Mouse (Mus musculus) urinary bladder, postnatal 10 days (tissue): ENCODE data around the gene Tfe3.
"Not testable (repeated sequence)": the region's sequence is repeated elsewhere in the genome, so short reads cannot be mapped to it uniquely, and the experiment has no call there.

Experiments
- DNase-seq: peaks from one replicate; pipeline ENCODE4 v3.0.0; 2022; ENCODE audit warnings: low spot score

Gene Tfe3

GRCm38 (mm10) chrX:7753627-7754026, 8.7 kb upstream of the Tfe3 start:
- not testable (repeated sequence) for DNase-seq

DNA sequence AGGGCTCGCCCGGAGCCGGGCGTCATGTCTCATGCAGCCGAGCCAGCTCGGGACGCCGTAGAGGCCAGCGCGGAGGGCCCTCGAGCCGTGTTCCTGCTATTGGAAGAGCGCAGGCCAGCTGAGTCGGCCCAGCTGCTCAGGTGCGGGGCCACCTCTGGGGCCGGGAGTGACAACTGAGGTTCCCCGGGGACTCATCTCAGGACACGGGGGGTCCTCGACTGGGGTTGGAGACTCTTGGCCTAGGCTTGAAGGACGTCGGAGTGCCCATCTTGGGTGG, 499 bp downstream of the Tfe3 start:
- no peak for DNase-seq

DNA sequence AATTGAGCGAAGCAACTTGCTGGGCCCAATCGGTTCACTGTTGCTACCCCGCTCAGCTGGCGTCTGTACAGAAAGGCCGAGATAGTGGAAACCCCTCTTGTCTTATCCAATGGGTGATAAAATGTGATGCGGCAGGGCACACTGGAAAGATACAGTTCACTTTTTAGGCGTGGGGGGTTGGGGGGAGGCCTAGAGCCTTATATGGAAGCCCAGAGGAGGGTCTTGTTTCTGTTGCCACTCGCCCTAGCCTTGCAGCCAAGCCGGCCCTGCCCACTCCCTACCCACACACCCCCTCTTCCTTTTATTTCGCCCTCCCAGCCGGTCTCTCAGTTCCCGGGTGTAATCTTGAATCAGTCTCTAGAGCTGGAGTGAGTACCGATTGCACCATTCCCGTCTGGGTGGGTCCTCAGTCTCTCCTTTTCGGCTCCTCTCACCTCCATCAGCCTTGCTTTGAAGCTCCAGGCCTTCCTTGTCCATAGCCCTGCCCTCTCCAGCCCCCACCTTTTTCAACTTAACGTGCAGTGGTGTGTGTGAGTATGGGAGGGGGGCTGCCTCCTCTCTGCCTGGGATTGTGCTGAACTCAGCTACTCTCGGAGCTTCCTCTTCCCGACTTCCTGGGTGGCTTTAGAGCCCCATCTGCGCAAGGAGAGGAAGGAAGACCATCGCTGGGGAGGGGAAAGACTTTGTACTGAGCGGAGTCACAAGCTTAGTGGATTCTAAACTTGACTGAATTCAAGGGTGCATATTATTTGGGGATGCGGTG, 1.5 kb downstream of the Tfe3 start:
- no peak for DNase-seq

DNA sequence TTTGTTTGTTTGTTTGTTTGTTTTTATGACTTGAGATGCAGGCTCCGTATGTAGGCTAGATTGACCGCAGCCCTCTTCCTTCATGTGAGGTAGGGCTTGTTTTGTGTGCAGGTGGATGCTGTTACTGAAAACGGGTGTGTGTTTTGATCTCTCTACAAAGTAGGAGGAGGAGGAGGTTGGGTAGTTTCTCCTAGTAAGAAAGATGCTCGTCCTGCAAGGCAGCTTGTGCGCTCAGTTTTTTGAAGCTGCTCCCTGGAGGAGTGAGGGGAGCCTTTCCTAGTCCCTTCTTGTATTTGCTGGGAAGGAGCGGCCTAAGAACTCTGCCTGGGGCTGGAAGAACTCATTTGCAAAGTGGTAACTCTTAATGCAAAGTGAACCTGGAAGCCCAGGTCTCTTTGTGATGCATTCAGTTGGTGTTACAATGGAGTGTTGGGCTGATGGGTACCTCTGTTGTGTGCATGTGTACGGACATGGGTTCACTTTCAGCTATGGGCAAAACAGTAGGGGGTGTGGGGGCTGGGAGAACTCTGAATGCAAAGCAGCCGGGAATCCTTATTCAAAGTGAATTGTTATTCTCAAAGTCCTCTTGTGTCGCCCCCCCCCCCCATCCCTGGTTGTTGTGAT, 2.4 kb downstream of the Tfe3 start:
- no peak for DNase-seq

DNA sequence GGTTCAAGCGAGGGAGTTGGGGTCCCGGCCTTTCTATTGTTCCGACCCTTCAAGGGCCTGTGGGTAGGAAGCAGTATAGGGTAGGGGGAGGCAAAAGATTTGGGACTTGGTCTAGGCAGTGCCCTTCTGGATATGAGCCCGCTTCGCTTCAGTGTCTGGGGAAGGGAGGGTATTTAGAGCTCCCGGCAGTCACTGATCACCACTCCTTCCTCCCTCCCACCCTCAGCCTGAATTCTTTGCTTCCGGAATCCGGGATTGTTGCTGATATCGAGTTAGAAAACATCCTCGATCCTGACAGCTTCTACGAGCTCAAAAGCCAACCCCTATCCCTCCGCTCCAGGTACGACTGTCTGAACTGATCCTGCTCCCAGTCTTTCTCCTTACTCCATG, 2.9 kb downstream of the Tfe3 start:
- DNase-seq, result no peak

DNA sequence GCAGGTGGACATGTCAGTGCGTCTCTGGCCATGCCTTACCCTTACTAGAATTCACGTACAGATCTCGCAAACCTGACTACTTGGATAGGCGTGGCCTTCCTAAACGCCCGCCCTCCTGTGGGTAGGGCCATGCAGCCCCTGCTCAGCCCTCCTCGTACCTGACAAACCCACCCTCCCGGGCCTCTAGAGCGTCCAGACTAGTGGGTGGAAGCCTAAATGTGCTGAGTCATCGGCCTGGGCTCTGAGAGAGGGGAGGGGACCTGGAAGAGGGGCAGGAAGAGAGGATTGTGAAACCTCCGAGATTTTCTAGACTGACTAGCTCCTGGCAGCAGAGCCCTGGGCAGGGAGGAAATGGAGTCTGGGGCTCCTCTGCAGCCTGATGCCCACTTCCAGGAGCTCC, 3.4 kb downstream of the Tfe3 start:
- DNase-seq, result no peak

GRCm38 (mm10) chrX:7769302-7770017, 7.1 kb downstream of the Tfe3 start:
- no peak for DNase-seq

DNA sequence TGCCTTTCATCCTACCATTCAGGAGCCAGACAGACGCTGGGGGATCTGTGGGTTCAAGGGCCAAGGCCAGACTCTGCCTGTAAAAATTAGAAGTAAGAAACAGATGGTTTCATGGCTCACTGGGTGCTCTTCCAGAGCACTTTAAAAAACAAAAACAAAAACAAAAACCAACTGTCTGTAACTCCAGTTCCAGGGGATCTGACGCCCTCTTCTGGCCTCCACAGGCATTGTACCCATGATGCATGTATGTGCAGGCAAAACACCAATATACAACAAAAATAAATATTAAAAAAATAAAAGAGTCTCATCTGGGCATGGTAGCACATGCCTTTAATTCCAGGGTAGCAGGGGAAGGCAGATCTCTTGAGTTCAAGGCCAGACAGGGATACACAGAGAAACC, 10.4 kb downstream of the Tfe3 start:
- DNase-seq, result no peak

GRCm38 (mm10) chrX:7775501-7776205, 13.3 kb downstream of the Tfe3 start:
- DNase-seq, result no peak

DNA sequence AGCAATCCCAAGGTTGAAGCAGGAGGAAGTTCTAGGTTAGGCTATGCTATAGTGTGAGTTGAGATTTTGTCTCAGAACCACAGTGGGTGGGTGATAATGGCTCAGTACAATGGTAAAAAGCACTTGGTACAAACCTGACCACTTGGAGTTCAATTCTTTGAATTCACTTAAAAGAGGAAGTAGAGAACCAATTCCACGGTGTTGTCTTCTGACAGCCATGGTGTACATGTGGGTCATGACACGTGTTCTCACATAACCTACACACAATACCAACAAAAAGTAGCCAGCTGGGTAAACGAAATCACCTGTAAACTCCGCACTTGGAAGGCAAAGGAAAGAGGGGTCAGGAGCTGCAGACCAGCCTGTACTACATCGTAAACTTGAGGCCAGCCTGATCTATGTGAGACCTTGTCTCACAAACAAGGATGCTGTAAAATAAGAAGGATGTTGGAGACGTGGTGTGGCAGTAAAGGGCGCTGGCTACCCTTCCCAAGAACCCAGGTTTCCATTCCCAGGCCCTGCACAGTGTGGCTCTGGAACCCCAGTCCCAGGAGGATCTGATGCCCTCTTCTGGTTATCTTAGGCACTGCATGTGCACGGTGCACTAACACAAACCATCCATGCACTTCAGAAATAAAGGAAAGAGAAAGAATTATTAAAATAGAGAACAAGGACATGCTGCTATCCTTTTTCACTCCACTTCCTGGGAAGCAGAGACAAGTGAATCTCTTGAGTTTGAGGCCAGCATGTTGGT, 14.1 kb downstream of the Tfe3 start:
- no peak for DNase-seq

GRCm38 (mm10) chrX:7778450-7779244, 16.3 kb downstream of the Tfe3 start:
- no peak for DNase-seq

DNA sequence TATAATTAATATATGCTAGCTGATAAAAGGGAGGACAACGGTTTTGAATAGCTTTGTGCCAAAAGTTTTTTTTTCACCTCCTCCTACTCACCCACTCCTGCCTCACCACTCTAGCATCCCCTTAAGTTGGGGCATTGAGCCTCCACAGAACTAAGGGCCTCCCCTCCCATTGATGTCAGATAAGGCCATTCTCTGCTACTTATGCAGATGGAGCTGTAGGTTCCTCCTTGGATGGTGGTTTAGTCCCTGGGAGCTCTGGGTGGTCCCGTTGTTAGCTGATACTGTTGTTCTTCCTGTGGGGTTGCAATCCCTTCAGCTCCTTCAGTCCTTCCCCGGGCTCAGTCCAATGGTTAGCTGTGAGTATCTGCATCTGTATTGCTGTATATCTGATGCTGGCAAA, 16.9 kb downstream of the Tfe3 start:
- no peak for DNase-seq

DNA sequence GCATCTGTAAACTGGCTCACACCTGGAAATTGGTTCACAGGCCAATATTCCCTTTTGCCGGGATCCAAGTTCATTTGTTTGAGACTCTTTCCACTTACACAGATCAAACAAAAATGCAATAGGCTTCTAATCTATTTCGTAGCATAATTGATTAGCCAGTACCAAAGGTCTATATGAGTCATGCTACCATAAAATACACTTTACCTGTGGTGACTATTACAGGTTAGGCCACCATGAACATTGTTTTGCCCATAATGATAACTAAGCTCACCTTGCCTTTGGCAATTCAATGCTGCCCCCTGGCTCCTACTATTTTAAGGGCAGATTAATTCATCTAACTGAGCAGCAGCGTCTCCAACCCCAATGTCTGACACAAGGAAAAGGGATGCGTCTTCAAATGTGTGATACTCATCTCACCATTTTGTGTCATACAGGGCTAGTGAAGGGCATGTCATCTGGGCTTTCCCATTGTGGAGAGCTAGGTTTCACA, 20.3 kb downstream of the Tfe3 start:
- no peak for DNase-seq

DNA sequence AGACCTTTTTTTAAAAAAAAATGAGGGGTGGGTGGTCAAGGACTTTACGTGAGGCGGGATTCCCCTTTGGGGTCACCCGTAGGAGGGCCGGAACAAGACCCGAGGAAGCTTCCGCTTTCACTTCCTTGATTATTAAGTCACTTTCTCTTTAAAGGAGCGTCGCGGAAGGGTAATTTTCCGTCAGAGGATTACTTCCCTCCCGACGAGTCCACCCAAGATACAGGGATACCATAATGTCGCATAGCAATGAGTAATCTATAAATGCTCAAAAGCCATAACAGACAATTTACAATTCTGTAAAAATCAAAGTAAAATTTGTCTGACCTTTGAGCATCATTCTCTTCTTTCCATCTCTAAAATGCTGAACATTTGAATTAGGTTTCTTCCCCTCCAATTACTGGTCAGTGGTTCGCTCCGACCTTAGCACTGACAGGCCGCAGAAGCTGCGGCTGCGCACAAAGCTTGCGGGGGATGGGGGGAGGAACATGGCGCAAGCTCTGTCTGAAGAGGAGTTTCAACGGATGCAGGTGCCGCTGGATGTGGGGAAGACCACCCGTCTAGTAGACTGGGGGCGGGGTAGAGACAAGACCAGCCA, 27.3 kb downstream of the Tfe3 start, which contains the start of gene Gripap1:
Gene Gripap1, plus strand, starts transcription at position 224 of the 595 bp plus-strand sequence.
- no peak for DNase-seq

GRCm38 (mm10) chrX:7790309-7790708, 27.9 kb downstream of the Tfe3 start:
- no peak for DNase-seq

- DNase-seq, result no peak
Measured at GRCm38 (mm10) chrX:7793361-7793760, 31.0 kb downstream of the Tfe3 start.

DNA sequence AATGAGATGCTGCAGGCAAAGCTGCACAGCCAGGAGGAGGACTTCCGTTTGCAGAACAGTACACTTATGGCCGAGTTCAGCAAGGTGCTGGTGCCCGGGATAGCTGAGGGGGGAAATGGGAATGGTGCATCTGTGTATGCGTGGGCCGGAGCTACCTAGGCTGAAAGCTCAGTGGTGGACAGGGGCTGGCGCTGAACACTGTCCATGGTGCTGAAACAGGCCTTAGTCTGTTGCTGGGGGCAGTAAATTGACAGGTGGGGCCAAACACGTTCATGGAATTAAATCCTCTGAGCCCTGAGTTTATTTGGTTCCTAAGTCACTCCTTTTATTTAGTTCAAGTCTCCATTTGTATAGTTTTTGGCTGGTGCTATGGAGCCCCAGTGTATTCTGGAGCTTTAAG, 32.7 kb downstream of the Tfe3 start:
- DNase-seq, result no peak

DNA sequence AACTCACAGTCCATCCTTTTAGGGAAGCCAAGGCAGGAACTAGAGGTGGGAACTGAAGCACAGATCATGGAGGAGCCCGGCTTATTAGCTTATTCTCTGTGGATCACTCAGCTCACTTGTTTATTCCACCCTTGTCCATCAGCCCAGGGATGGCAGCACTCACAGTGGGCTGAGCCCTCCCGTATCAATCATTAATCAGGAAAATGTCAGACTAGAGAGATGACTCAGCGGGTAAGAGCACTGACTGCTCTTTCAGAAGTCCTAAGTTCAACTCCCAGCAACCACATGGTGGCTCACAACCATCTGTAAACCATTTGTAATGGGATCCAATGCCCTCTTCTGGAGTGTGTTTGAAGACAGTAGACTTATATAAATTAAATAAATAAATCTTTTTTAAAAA, 35.0 kb downstream of the Tfe3 start:
- DNase-seq, result no peak

DNA sequence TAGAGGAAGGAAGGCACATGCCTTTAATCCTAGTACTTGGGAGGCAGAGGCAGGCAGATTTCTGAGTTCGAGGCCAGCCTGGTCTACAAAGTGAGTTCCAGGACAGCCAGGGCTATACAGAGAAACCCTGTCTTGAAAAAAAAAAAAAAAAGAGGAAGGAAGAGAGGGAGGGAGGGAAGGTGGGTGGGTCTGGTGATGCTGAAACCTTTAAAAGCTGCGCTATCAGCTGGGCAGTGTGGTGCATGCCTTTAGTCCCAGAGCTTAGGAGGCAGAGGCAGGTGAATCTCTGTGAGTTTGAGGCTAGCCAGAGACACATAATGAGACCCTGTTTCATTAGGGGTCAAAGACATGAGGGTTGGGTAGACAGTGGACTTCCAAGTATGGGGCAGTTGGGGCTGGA, 39.8 kb downstream of the Tfe3 start:
- DNase-seq, result not testable (repeated sequence)

- not testable (repeated sequence) for DNase-seq
Measured at GRCm38 (mm10) chrX:7815016-7815415, 52.7 kb downstream of the Tfe3 start.
